Mouse (Mus musculus): ENCODE data around the gene Gdpd3.

GRCm38 (mm10) chr7:126786142-126786541 lies 20.0 kb downstream of the Gdpd3 start:
- TF ChIP-seq POLR2A (IDR thresholded peaks at IDR 0.05; ENCODE audit: control insufficient read depth, low read depth, low read length) (no peak), CTCF (IDR thresholded peaks at IDR 0.05; ENCODE audit: control insufficient read depth, insufficient read depth, insufficient replicate concordance, low read depth, low read length) (no peak)

Data from testis, adult 2 months (tissue).